Mouse (Mus musculus) 3134 (cell line): Measurements from ENCODE around the gene Tmprss12.
"Not testable (repeated sequence)": the region's sequence is repeated elsewhere in the genome, so short reads cannot be mapped to it uniquely, and the experiment has no call there.

ENCODE experiments used
- DNase-seq: peaks from one replicate; pipeline ENCODE4 v3.0.0-alpha.2; 2011; ENCODE audit warnings: low spot score; ENCODE audit not compliant: insufficient read length; ENCODE audit errors: extremely low read depth

Tmprss12 gene

DNA sequence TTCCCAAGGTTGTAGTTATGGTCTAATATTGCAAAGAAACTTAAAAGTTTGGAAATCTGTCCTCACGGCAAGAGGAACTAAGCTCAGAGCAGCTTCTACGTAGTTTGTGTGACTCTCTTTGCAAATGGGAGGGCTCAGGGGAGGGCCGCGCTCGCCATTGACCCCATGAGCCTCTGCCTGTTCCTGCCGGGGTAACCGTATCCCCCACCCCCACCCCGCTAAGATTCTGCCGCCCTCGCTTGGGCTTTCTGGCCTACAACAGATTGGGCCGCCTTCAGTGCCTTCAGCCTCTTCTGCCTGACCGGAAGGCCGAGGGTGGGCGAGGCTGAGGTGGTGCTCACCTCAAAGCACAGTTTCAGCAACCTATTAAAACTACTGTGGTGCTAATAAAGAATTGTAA lies 9.2 kb upstream of the Tmprss12 start:
- no peak for DNase-seq

DNA sequence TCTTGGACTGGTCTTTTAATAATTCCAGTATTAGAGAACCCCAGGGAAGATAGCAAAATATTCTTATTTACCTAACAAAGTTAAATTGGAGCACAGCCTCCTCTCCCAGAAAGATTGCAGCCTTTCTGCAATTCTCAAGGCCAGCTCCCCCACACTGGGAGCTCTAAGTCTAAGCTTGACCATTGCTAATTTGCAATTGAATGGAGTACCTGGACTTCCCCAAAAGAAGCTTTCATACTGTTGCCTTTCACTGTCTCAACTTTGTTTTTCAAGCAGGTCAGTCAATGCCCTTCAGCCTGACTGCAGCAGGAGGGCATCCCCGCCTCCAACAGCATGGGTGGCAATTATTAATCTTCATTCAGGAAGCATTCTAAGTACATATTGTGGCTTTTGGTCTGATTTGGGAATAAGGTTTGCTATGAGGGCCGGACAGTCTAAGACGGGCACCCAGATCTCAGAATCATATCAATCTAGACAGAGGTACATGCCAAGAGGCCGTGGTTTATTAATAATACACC lies 6.8 kb upstream of the Tmprss12 start:
- DNase-seq = not testable (repeated sequence)

DNA sequence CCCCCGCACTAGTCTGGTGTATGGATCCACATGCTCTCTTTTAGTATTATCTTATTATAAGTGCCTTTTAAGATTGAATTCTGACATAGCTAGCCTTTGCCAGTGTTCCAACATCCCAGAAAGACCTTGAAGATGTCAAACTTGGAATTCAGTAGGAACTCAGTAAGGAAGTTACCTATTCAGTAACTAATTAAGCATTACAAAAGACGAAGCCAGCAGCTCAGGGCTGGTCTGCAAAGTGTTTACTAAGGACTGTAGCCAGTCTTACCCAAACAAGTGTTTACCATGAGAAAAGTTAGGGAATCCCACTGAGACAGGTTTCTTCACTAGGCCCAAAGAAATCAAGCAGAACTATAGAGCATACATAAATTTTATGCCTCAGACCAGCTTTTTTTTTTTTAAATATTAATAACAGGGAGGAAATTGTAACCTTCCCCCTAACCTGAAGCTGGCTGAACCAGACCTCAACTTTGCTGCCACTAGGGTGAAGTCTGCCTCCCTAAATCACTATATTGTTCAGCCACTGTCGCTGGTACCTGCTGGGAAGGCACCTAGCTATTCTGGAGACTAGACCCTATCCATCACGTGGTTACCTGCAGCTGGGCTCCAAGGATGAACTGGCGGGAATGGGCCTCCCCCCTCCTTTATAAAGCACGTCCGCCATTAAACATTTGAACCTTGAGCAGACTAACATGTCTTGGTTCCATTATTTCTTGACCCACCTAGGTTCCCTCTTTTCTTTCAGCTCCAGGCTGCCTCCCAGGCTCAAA lies 5.7 kb upstream of the Tmprss12 start:
- no peak for DNase-seq

DNA sequence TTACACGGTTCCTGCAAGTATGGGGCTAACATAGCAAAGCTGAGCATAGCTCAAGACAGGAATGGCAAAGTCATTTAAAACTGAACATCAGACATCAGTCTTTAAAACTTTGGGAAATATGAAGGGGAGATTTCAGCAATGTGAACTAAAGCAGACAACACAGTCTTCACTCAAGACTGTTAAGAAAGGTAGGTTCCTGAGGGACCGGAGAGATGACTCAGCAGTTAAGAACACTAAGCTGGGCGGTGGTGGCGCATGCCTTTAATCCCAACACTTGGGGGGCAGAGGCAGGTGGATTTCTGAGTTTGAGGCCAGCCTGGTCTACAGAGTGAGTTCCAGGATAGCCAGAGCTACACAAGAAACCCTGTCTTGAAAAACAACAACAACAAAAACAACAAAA lies 4.2 kb upstream of the Tmprss12 start:
- DNase-seq = no peak

DNA sequence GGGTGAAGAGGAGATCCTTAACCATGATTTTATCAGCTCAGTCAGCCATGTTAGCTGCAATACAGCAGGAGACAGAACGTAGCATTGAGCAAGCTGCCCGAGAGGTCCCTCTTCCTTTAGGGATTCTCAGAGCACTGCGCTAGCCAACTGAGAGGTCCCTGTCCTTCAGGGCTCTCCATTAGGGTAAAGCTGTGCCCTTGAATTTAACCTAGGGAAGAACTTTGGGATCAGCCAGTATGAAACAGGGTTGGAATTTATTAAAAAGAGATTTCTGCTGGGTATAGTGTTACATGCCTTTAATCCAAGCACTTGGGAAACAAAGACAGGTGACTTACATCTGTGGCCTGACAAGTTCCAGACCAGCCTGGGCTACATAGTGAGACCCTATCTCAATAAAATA lies 3.1 kb upstream of the Tmprss12 start:
- DNase-seq = no peak

DNA sequence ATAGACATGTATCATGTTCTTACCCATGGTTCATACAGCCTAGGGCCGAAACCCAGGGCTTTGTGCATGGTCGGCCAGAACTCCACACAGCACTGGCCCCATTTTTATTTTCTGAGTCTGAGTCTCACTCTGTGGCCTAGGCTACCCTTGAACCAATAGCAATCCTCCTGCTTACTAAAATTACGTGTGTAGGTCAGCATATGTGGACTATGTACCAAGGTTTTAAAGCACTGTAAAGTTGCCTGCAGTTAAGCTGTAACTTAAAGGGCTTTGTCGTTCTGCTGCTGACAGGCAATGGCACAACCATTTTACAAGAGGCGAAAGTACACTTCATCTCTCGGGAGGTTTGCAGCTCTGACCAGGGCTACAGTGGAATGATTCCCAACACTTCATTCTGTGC lies 8.3 kb downstream of the Tmprss12 start:
- DNase-seq = no peak

DNA sequence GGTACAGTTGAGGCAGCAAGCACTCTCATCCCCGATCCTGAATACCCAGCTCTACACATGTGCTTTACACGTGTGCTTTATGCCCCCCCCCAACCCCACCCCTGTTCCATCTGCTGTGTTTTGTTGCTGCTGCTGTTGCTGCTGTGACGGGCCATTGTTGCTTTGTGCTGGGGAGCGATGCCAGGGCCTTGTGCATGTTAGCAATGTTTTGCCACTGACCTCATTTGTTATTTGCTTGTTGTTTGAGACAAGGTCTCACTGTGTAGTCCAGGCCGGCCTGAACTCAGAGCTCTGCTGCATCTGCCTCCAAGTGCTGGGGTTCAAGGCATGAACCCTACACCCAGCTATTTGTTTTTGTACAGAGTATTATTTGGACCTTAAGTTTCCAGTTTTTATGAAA lies 10.2 kb downstream of the Tmprss12 start:
- DNase-seq = no peak

DNA sequence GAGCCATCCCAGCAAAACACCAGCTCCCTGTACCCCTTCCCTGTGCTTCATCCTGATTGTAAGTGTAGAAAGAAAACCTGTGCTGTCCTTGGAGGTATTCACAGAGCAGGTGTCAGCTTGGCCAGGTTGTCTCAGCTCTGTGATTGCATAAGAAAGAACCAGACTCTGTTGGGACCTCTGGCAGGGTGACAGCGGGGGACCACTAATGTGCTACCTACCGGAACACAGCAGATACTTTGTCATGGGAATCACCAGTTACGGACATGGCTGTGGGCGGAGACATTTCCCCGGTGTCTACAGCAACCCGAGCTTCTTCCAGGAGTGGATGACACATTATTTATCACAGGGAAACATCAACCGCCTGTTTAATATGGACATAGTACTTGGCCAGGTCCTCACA lies 11.7 kb downstream of the Tmprss12 start:
- DNase-seq = no peak

DNA sequence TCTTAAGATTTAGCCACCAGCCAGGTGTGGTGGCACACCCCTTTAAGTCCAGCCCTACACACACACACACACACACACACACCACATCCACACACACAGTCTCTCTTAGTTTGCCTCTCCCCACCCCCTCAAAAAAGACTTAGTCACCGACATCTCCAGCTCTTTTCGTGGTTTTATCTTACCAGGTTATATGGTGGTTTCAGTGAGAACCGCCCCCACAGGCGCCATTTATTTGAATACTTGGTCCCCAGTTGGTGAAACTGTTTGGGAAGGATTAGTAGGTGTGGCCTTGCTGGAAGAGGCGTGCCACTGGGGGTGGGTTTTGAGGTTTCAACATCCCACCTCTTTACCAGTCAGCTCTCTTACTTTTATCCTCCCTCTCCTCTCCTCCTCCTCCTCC lies 17.2 kb downstream of the Tmprss12 start:
- DNase-seq = no peak

DNA sequence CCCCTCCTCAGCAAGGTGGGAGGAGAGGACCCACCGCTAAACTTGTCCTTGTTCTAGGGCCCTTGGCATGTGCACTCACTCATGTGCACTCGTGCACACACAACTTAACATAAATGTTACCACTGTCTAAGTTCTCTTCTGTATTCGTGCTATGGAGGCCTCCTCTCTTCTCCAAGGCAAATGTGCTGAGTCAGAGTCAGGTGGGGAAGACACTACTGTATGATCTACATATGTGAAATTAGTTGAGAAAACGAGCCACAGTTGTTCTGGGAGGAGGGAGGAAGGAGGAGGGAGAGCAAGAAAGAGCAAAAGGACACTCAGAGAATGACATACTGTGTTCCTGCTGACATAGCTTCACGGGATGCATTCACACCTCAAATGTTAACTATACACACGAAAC lies 19.9 kb downstream of the Tmprss12 start:
- no peak for DNase-seq

DNA sequence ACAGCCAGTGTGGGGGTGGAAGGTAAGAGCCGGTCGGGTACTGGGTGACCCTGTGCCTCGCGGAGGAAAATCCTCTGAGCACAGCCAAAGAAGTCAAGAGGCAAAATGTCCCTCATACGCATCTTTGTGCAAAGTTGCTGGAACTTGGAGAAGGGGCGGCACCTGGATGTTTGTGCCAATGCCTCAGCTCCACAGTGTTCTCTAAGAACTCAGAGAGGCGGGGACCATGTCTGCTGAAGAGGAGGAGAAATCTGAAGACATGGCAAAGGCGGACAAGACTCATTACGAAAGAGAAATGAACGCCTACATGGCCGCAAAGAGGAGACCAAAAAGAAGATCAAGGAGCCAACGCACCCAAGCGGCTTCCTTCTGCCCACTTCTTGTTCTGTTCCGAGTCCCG lies 20.9 kb downstream of the Tmprss12 start:
- DNase-seq = no peak

DNA sequence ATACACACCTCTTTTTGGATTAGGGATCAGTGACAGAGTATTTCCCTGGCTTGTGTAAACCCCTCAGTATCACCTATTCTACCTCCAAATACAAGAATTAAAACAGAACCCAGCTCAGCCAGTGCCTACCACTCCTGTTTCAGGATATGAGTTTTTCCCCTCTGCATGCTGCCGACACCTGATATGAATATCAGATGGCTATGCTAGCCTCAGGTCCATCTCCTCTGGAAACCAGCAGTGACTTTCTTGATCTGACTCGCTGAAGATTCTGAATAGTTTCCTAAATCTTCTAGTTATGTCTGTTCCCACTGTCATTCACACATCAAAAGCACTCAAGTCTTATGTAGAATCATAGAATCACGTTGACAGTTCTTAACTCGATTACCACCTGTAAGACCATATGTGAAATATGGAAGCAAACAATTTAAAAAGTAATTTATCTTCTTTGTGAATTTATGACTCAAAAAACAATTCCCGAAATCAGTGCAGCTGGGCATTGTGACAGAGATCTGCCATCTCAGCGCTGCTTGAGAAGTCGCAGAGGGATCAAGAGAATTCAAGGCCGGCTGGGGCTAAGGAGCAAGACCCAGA lies 22.9 kb downstream of the Tmprss12 start:
- no peak for DNase-seq

DNA sequence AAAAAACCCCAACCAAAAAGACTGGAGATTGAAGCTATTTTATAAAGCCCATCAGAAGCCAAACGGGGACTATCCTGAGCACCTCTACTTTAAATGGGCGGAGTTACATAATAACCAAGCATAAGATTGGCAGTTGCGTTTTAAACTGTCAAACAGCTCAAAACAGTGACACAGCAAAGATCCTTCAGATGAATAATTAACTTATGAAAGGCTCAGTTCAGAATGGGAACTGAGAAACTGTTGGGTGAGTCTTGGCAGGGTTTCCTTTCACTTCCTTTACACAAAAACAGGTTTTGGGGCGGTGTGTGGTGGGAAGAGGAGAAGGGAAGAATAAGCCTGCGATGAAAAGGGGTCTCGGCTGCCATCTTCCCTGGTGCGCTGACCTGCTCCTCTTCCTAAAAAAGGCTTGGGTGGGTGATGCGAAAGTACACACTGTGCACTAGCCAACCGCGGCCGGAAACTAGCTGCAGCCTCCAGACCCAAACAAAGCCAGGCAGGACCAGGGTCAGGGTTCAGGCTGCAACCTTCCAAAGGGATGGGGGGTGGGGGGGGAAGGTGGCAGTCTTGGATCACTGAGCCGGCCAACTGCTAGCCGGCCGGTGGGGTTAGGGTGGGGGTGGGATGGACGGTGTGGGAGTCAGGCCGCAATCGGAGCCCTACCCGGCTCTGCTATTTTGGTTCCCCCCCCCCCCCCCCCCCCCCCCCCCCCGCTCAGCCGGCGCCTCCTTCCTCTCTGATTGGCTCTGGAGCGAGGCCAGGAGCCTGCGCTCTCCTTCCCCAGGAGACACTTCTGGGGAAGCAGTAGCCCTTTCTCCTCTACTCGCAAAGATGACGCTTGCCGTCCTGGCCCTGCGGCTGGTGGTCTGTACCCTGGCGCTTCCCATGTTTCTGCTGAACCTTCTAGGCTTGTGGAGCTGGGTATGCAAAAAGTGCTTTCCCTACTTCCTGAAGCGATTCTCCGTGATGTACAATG lies 23.7 kb downstream of the Tmprss12 start, which contains the start of gene Mettl7a1:
Gene Mettl7a1, plus strand, starts transcription at position 122 of the 973 bp plus-strand sequence.
- DNase-seq = peak; percentile 43

DNA sequence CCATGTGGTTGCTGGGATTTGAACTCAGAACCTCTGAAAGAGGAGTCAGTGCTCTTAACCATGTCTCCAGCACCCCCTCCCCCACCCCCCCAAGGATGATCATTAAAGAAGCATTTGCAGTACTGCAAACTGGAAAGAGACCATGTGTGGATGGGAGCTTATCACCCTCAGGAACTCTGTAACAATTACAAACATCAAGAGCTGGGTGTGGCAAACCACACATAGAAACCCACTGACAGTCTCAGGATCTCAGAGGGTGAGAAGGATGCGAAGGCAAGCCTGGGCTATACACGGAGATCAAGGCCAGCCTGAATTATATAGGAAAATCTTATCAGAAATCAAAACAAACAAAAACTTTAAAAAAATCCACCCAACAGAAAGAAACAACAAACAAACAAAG lies 25.6 kb downstream of the Tmprss12 start:
- DNase-seq = no peak

DNA sequence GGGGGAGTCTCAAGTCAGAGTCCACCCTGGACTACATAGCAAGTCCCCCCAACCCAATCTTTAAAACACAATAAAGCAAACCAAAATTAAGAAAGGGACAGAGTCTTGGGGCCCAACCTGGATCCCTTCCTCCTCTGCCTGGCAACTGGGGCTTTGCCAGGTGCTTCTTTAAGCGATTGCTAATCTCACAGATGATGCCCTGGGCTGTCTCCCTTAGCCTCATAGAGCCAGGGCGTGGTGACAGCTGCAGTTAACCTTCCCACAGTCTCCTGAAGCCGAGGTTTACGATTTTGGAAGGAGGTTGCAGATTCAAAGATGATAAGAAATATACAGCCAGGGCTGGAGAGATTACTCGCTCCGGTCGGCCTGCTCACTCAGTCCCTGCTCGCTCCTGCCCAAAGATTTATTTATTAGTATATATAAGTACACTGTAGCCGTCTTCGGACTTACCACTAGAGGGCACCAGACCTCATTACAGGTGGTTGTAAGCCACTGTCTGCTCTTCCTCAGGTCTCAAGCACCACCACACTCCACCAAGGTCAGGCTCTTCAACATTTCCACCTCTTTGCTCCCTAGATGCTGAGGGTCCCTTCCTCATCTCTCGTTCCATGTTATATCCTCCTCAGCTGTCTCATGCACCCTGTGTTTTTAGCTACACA lies 26.9 kb downstream of the Tmprss12 start:
- DNase-seq = not testable (repeated sequence)

DNA sequence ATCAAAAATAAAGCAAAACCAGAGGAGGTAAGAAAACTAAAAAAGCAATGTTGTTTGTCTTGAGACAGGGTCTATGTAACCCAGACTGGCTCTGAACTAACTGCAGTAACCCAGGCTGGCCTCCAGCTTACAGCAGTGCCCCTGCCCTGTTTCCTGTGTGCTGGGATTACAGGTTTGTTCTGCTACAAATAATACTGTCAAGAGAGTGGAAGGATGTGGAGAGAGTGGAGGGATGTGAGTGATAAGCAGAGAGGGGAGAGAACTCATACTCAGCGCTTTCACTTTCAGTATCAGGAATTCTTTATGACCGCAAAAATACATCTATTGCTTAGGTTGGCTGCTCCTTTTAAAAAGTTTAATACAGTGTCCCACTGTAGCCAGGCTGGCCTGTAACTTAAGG lies 31.7 kb downstream of the Tmprss12 start:
- DNase-seq = no peak

DNA sequence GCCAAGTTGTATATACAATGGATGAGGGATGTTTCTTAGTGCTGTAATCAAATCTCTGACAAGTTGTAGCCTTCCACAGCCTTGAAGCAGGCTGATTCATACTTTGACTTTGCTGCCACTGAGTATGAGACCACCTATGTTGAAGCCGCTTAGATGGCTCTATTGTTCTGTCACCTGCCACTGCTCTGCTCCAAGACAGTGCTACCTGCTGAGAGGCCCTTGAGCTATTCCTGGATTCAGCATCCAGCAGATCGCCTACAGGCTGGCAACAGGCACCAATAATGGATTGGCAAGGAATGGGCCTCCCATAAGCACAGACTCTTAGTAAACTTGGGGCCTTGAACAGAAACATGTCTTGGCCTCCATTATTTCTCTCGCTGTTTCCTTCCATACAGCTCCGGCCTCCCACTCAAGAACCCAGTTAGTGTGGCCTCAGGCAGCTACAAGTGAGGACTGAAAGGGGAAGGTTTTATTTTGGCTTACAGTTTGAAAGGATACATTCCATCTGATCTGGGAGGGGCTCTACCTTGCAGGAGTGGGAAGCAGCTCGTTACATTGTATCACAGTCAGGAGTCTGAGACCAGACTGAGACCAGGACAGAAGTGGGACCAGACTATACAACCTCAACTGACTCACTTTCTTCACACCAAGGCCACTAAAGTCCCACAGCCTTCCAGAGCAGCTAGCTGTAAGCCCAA lies 34.0 kb downstream of the Tmprss12 start:
- DNase-seq = no peak

DNA sequence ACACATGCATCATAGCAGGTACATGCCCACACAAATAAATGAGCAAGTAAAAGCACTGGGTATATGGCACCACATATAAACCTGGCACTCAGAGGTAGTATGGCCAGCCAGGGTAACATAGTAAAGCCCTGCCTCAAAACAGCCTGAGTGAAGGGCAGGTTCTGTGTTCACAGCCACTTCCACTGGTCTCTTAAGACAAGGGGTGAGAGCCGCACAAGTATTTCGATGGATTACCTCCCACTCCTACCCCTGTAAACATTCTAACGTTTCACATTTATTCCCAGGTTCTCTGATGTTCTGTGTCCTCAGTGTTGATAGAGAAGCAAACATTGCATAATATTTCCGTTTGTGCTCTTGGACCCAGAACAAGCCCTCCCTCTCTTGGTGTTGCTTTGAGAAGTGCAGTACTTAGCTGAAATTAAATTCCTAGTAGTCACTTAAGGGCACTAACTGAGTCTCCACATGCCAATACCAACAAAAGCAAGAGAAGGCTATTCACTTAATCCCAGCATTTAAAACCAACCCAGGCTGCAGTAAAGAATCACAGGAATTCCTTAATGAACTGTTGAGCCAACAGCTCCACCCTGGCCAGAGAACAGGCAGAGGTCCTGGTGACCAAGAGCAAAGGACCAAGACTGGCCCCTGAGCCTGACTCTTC lies 37.5 kb downstream of the Tmprss12 start:
- DNase-seq = not testable (repeated sequence)

DNA sequence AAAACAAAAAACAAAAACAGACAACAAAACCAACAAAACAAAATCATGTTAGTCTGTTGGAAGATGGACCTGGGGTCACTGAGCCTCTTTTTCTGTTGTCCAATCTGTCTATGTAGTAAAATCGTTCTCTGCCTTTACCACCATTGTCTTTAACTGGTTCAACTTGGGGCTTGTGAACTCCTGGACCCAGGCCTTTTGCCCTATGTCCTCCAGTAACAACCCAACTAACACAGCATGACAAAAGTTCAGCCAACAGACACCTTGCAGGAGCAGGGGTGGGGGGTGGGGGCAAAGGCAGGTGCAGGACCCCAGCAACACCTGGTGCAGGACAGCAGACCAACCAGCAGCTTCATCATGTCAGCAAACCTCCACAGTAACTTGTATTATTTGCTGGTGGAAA lies 39.2 kb downstream of the Tmprss12 start:
- no peak for DNase-seq
